Mouse (Mus musculus) A20 (cell line): ENCODE results near the gene Slc33a1.

Source experiments
- DNase-seq: peaks from one replicate; pipeline ENCODE4 v3.0.0-alpha.2; 2011; ENCODE audit warnings: low read depth, low spot score

Slc33a1 gene

GRCm38 (mm10) chr3:63898581-63899308, 65.8 kb downstream of the Slc33a1 start:
- no peak for DNase-seq

- DNase-seq, result no peak
These were observed 67.4 kb downstream of the Slc33a1 start for GRCm38 (mm10) chr3:63897177-63897576.

GRCm38 (mm10) chr3:63896303-63896702, 68.3 kb downstream of the Slc33a1 start:
- no peak for DNase-seq

GRCm38 (mm10) chr3:63895786-63896185, 68.8 kb downstream of the Slc33a1 start:
- DNase-seq, result no peak

GRCm38 (mm10) chr3:63893677-63894076, 70.9 kb downstream of the Slc33a1 start:
- no peak for DNase-seq

- DNase-seq, result no peak
These were observed 72.4 kb downstream of the Slc33a1 start for GRCm38 (mm10) chr3:63892154-63892553.
